Mouse (Mus musculus): ENCODE results near the gene Gldn.

The Gldn gene

GRCm38 (mm10) chr9:54286331-54286987 lies at the start of gene Gldn:
Gene Gldn (plus strand): TSS chr9:54286486.
- peak; percentile 48 to 49 for DNase-seq

GRCm38 (mm10) chr9:54244869-54245665 lies 41.2 kb upstream of the Gldn start:
- peak; percentile 77 to 79 for DNase-seq

- DNase-seq: no peak
Observed at GRCm38 (mm10) chr9:54264754-54265153, 21.5 kb upstream of the Gldn start.

GRCm38 (mm10) chr9:54268010-54268409 lies 18.3 kb upstream of the Gldn start, which contains the start of gene Cyp19a1:
Gene Cyp19a1 (minus strand): TSS chr9:54268110.
- DNase-seq: no peak

- no peak for DNase-seq
Observed at GRCm38 (mm10) chr9:54269987-54270386, 16.3 kb upstream of the Gldn start.

- DNase-seq: no peak
Observed at GRCm38 (mm10) chr9:54270889-54271288, 15.4 kb upstream of the Gldn start.

GRCm38 (mm10) chr9:54275283-54275682 lies 11.0 kb upstream of the Gldn start:
- no peak for DNase-seq

- DNase-seq: peak; percentile 31 to 51
Observed at GRCm38 (mm10) chr9:54279046-54279589, 7.2 kb upstream of the Gldn start.

- no peak for DNase-seq
Observed at GRCm38 (mm10) chr9:54287804-54288203, 1.5 kb downstream of the Gldn start.

- no peak for DNase-seq
Observed at GRCm38 (mm10) chr9:54299389-54299788, 13.1 kb downstream of the Gldn start.

GRCm38 (mm10) chr9:54299792-54300191 lies 13.5 kb downstream of the Gldn start:
- no peak for DNase-seq

GRCm38 (mm10) chr9:54301255-54301654 lies 15.0 kb downstream of the Gldn start:
- DNase-seq: peak; percentile 68 to 73

GRCm38 (mm10) chr9:54308209-54308608 lies 21.9 kb downstream of the Gldn start:
- DNase-seq: no peak

GRCm38 (mm10) chr9:54308751-54309358 lies 22.6 kb downstream of the Gldn start:
- DNase-seq: no peak

GRCm38 (mm10) chr9:54316363-54316762 lies 30.1 kb downstream of the Gldn start:
- DNase-seq: peak in 1 of 2 experiments; percentile 10

GRCm38 (mm10) chr9:54323456-54323855 lies 37.2 kb downstream of the Gldn start:
- DNase-seq: peak; percentile 48 to 63

GRCm38 (mm10) chr9:54329201-54329600 lies 42.9 kb downstream of the Gldn start:
- DNase-seq: no peak

- DNase-seq: no peak
Observed at GRCm38 (mm10) chr9:54335582-54335981, 49.3 kb downstream of the Gldn start.

- peak; percentile 83 to 89 for DNase-seq
Observed at GRCm38 (mm10) chr9:54336532-54337144, 50.4 kb downstream of the Gldn start.

GRCm38 (mm10) chr9:54342026-54342425 lies 55.7 kb downstream of the Gldn start:
- DNase-seq: no peak

GRCm38 (mm10) chr9:54356756-54357155 lies 70.5 kb downstream of the Gldn start:
- no peak for DNase-seq

All from cerebellum, postnatal 10 days (tissue).